Mouse (Mus musculus): ENCODE data around the gene Greb1. TPM values are rescaled to one million over a fixed set of nuclear protein-coding genes. Genes with fewer than 3 reads are reported as not detected.
"Not testable (repeated sequence)": the region's sequence is repeated elsewhere in the genome, so short reads cannot be mapped to it uniquely, and the experiment has no call there.

The Greb1 gene
- polyA plus RNA-seq, 1 experiment from 2014 or later, result 1.5 TPM

- no peak overlapping the region for H3K4me2 ChIP-seq
- H3K27ac ChIP-seq, result no peak overlapping the region
- no peaks in the 10 kb centered on the region for H3K9me3 ChIP-seq
- WGBS, result 68% methylated on average over 1 of the region's 1 CpGs
- H3K36me3 ChIP-seq, result 0 out of 2 replicates have a peak, but pooled peaks cover 6% of the 10 kb centered on the region
- no peaks in the 10 kb centered on the region for H3K4me1 ChIP-seq (replicated peaks)
- H3K9ac ChIP-seq, result no peak overlapping the region
- H3K27me3 ChIP-seq, result no peaks in the 10 kb centered on the region
- H3K4me3 ChIP-seq, result no peak overlapping the region
- 0 out of 2 replicates have a peak, but pooled peaks have one; percentile 37 for ATAC-seq (ENCODE audit: low FRiP score)
Measured at GRCm38 (mm10) chr12:16717653-16718052, 83.0 kb downstream of the Greb1 start.

- ATAC-seq (ENCODE audit: low FRiP score), result no peak
- Histone ChIP-seq H3K9me3 (no peaks in the 10 kb centered on the region), H3K27ac (no peak overlapping the region), H3K36me3 (0 out of 2 replicates have a peak, but pooled peaks cover 9% of the 10 kb centered on the region), H3K9ac (no peak overlapping the region), H3K4me1 (replicated peaks) (no peaks in the 10 kb centered on the region), H3K27me3 (no peaks in the 10 kb centered on the region), H3K4me3 (no peak overlapping the region), H3K4me2 (no peak overlapping the region)
- 90% methylated on average over 10 of the region's 10 CpGs for whole genome bisulfite sequencing
Measured at GRCm38 (mm10) chr12:16714616-16715015, 86.1 kb downstream of the Greb1 start.

GRCm38 (mm10) chr12:16698691-16699090 lies 102.0 kb downstream of the Greb1 start:
- no peaks in the 10 kb centered on the region for H3K9me3 ChIP-seq
- peaks cover 28% of the 10 kb centered on the region for H3K36me3 ChIP-seq
- no peaks in the 10 kb centered on the region for H3K4me1 ChIP-seq (replicated peaks)
- no peak overlapping the region for H3K27ac ChIP-seq
- 88% methylated on average over 1 of the region's 1 CpGs for WGBS
- no peak overlapping the region for H3K4me3 ChIP-seq
- no peaks in the 10 kb centered on the region for H3K27me3 ChIP-seq
- H3K4me2 ChIP-seq, result no peak overlapping the region
- no peak overlapping the region for H3K9ac ChIP-seq
- ATAC-seq (ENCODE audit: low FRiP score), result no peak

GRCm38 (mm10) chr12:16696146-16696545 lies 104.5 kb downstream of the Greb1 start:
- Histone ChIP-seq H3K9me3 (no peaks in the 10 kb centered on the region), H3K36me3 (peaks cover 10% of the 10 kb centered on the region), H3K4me3 (no peak overlapping the region), H3K27me3 (no peaks in the 10 kb centered on the region), H3K27ac (no peak overlapping the region), H3K4me2 (no peak overlapping the region), H3K4me1 (replicated peaks) (no peaks in the 10 kb centered on the region), H3K9ac (no peak overlapping the region)
- ATAC-seq (ENCODE audit: low FRiP score), result no peak
- WGBS, result 89% methylated on average over 13 of the region's 13 CpGs

- WGBS, result 97% methylated on average over 7 of the region's 8 CpGs
Measured at GRCm38 (mm10) chr12:16695252-16695651, 105.4 kb downstream of the Greb1 start.

GRCm38 (mm10) chr12:16694783-16695182 lies 105.9 kb downstream of the Greb1 start:
- no peak overlapping the region for H3K4me2 ChIP-seq
- no peak overlapping the region for H3K4me3 ChIP-seq
- WGBS, result 85% methylated on average over 5 of the region's 5 CpGs
- H3K27me3 ChIP-seq, result no peaks in the 10 kb centered on the region
- no peak overlapping the region for H3K9ac ChIP-seq
- H3K36me3 ChIP-seq, result peaks cover 11% of the 10 kb centered on the region
- H3K27ac ChIP-seq, result no peak overlapping the region
- no peak for ATAC-seq (ENCODE audit: low FRiP score)
- no peaks in the 10 kb centered on the region for H3K9me3 ChIP-seq
- no peaks in the 10 kb centered on the region for H3K4me1 ChIP-seq (replicated peaks)

More at GRCm38 (mm10) chr12:16695252-16695651, 105.4 kb downstream of the Greb1 start:
- peaks cover 15% of the 10 kb centered on the region for H3K36me3 ChIP-seq
- H3K9ac ChIP-seq; H3K4me3 ChIP-seq; H3K27me3 ChIP-seq; ATAC-seq (ENCODE audit: low FRiP score); H3K4me2 ChIP-seq; H3K9me3 ChIP-seq; H3K4me1 ChIP-seq (replicated peaks); H3K27ac ChIP-seq: not testable (repeated sequence)

- Histone ChIP-seq H3K9ac (no peak overlapping the region), H3K36me3 (peaks cover 12% of the 10 kb centered on the region), H3K4me3 (no peak overlapping the region), H3K4me2 (no peak overlapping the region), H3K27ac (no peak overlapping the region), H3K9me3 (no peaks in the 10 kb centered on the region), H3K4me1 (replicated peaks) (no peaks in the 10 kb centered on the region), H3K27me3 (no peaks in the 10 kb centered on the region)
- no peak for ATAC-seq (ENCODE audit: low FRiP score)
- 92% methylated on average over 9 of the region's 9 CpGs for WGBS
Measured at GRCm38 (mm10) chr12:16690631-16691030, 110.1 kb downstream of the Greb1 start.

GRCm38 (mm10) chr12:16672246-16672645 lies 128.4 kb downstream of the Greb1 start:
- H3K9me3 ChIP-seq, result no peaks in the 10 kb centered on the region
- peaks cover 3% of the 10 kb centered on the region; the same call in 1 of the 2 replicates for H3K36me3 ChIP-seq
- H3K4me2 ChIP-seq, result no peak overlapping the region
- H3K27ac ChIP-seq, result no peak overlapping the region
- 94% methylated on average over 10 of the region's 10 CpGs for WGBS
- H3K9ac ChIP-seq, result no peak overlapping the region
- ATAC-seq (ENCODE audit: low FRiP score), result no peak
- H3K4me1 ChIP-seq (replicated peaks), result no peaks in the 10 kb centered on the region
- H3K27me3 ChIP-seq, result no peaks in the 10 kb centered on the region
- H3K4me3 ChIP-seq, result no peak overlapping the region

GRCm38 (mm10) chr12:16669176-16669575 lies 131.5 kb downstream of the Greb1 start:
- Histone ChIP-seq H3K27me3 (no peaks in the 10 kb centered on the region), H3K4me2 (no peak overlapping the region), H3K27ac (no peak overlapping the region), H3K4me1 (replicated peaks) (no peaks in the 10 kb centered on the region), H3K36me3 (no peaks in the 10 kb centered on the region), H3K9ac (no peak overlapping the region), H3K4me3 (no peak overlapping the region), H3K9me3 (no peaks in the 10 kb centered on the region)
- no peak for ATAC-seq (ENCODE audit: low FRiP score)
- WGBS, result 66% methylated on average over 3 of the region's 3 CpGs

GRCm38 (mm10) chr12:16665022-16665421 lies 135.7 kb downstream of the Greb1 start:
- no peaks in the 10 kb centered on the region for H3K9me3 ChIP-seq
- no peak overlapping the region for H3K9ac ChIP-seq
- no peaks in the 10 kb centered on the region for H3K4me1 ChIP-seq (replicated peaks)
- H3K4me2 ChIP-seq, result no peak overlapping the region
- ATAC-seq (ENCODE audit: low FRiP score), result peak; percentile 55
- H3K27ac ChIP-seq, result no peak overlapping the region
- no peaks in the 10 kb centered on the region for H3K27me3 ChIP-seq
- H3K36me3 ChIP-seq, result no peaks in the 10 kb centered on the region
- 0% methylated on average over 1 of the region's 2 CpGs for WGBS
- no peak overlapping the region for H3K4me3 ChIP-seq

- no peak overlapping the region for H3K27ac ChIP-seq
- no peak overlapping the region for H3K9ac ChIP-seq
- no peak overlapping the region for H3K4me2 ChIP-seq
- no peak overlapping the region for H3K4me3 ChIP-seq
- H3K9me3 ChIP-seq, result no peaks in the 10 kb centered on the region
- WGBS, result 70% methylated on average over 6 of the region's 6 CpGs
- H3K4me1 ChIP-seq (replicated peaks), result no peaks in the 10 kb centered on the region
- H3K27me3 ChIP-seq, result no peaks in the 10 kb centered on the region
- H3K36me3 ChIP-seq, result no peaks in the 10 kb centered on the region
- no peak for ATAC-seq (ENCODE audit: low FRiP score)
Measured at GRCm38 (mm10) chr12:16662955-16663585, 137.6 kb downstream of the Greb1 start.

- no peaks in the 10 kb centered on the region for H3K27me3 ChIP-seq
- no peak overlapping the region for H3K4me3 ChIP-seq
- no peaks in the 10 kb centered on the region for H3K36me3 ChIP-seq
- no peak overlapping the region for H3K9ac ChIP-seq
- ATAC-seq (ENCODE audit: low FRiP score), result no peak
- no peak overlapping the region for H3K27ac ChIP-seq
- WGBS, result 79% methylated on average over 2 of the region's 2 CpGs
- no peak overlapping the region for H3K4me2 ChIP-seq
- H3K4me1 ChIP-seq (replicated peaks), result no peaks in the 10 kb centered on the region
- H3K9me3 ChIP-seq, result no peaks in the 10 kb centered on the region
Measured at GRCm38 (mm10) chr12:16661936-16662335, 138.8 kb downstream of the Greb1 start.

- no peaks in the 10 kb centered on the region for H3K9me3 ChIP-seq
- H3K4me1 ChIP-seq (replicated peaks), result no peaks in the 10 kb centered on the region
- no peak overlapping the region for H3K4me2 ChIP-seq
- no peak overlapping the region for H3K9ac ChIP-seq
- ATAC-seq (ENCODE audit: low FRiP score), result no peak
- H3K4me3 ChIP-seq, result no peak overlapping the region
- no peaks in the 10 kb centered on the region for H3K36me3 ChIP-seq
- H3K27ac ChIP-seq, result no peak overlapping the region
- 83% methylated on average over 10 of the region's 10 CpGs for WGBS
- peaks cover 3% of the 10 kb centered on the region for H3K27me3 ChIP-seq
Measured at GRCm38 (mm10) chr12:16661459-16661858, 139.2 kb downstream of the Greb1 start.

All from hindbrain, embryonic 13.5 days (tissue).